Mouse (Mus musculus): Measurements from ENCODE around the gene Plin5. TPM values are rescaled to one million over a fixed set of nuclear protein-coding genes. Genes with fewer than 3 reads are reported as not detected.
"Not testable (repeated sequence)": the region's sequence is repeated elsewhere in the genome, so short reads cannot be mapped to it uniquely, and the experiment has no call there.

Plin5 gene
- total RNA-seq, 1 experiment from 2014 or later, result 91.4 TPM

GRCm38 (mm10) chr17:56107736-56108135 is 9.7 kb downstream of the Plin5 start:
- DNase-seq, result peak; percentile 38

- peak; percentile 23 for DNase-seq
Measured at GRCm38 (mm10) chr17:56106981-56107380, 10.4 kb downstream of the Plin5 start.

GRCm38 (mm10) chr17:56106436-56106835 is 11.0 kb downstream of the Plin5 start:
- not testable (repeated sequence) for DNase-seq

GRCm38 (mm10) chr17:56104821-56105220 is 12.6 kb downstream of the Plin5 start:
- not testable (repeated sequence) for DNase-seq

- no peak for DNase-seq
Measured at GRCm38 (mm10) chr17:56103465-56104285, 13.7 kb downstream of the Plin5 start.

GRCm38 (mm10) chr17:56102927-56103326 is 14.5 kb downstream of the Plin5 start:
- DNase-seq, result peak; percentile 23

- peak; percentile 7 for DNase-seq
Measured at GRCm38 (mm10) chr17:56102158-56102557, 15.2 kb downstream of the Plin5 start.

- peak; percentile 36 for DNase-seq
Measured at GRCm38 (mm10) chr17:56100811-56101210, 16.6 kb downstream of the Plin5 start.

- DNase-seq, result peak; percentile 62
Measured at GRCm38 (mm10) chr17:56098711-56099572, 18.5 kb downstream of the Plin5 start.

GRCm38 (mm10) chr17:56098180-56098579 is 19.2 kb downstream of the Plin5 start:
- no peak for DNase-seq

GRCm38 (mm10) chr17:56096883-56097282 is 20.5 kb downstream of the Plin5 start:
- no peak for DNase-seq

GRCm38 (mm10) chr17:56092794-56093193 is 24.6 kb downstream of the Plin5 start:
- DNase-seq, result no peak

- no peak for DNase-seq
Measured at GRCm38 (mm10) chr17:56092312-56092711, 25.1 kb downstream of the Plin5 start.

GRCm38 (mm10) chr17:56080781-56081585 is 36.4 kb downstream of the Plin5 start:
- peak; percentile 55 for DNase-seq

GRCm38 (mm10) chr17:56079921-56080320 is 37.5 kb downstream of the Plin5 start:
- DNase-seq, result no peak

- DNase-seq, result peak; percentile 100
Measured at GRCm38 (mm10) chr17:56078880-56079795, 38.3 kb downstream of the Plin5 start, which contains the start of gene Hdgfl2. Gene Hdgfl2 (plus strand): TSS chr17:56079634.

- DNase-seq, result not testable (repeated sequence)
Measured at GRCm38 (mm10) chr17:56078361-56078760, 39.0 kb downstream of the Plin5 start.

GRCm38 (mm10) chr17:56077523-56077922 is 39.9 kb downstream of the Plin5 start:
- no peak for DNase-seq

- DNase-seq, result peak; percentile 99
Measured at GRCm38 (mm10) chr17:56074827-56075208, 42.6 kb downstream of the Plin5 start, which contains the start of gene Ubxn6. Gene Ubxn6 (minus strand): TSS chr17:56075028.

GRCm38 (mm10) chr17:56074097-56074826 is 43.1 kb downstream of the Plin5 start:
- DNase-seq, result peak; percentile 95

Data from adrenal gland, postnatal 14 days (tissue).